ENCODE assay signal across 21 mouse cellular contexts in genomic region chr4:71165802-71166201, GRCm38 (mm10).
A peak's percentile ranks its signal among the peaks of the same experiment; 100 is the strongest.
DNase-seq lines count a peak whose midpoint lies in the region; ATAC-seq and TF ChIP-seq lines count a peak whose summit lies in the region.
"Had no signal": no experiment of that assay in that cellular context is flagged by ENCODE, and none has a peak within 500 bp of the region (broad histone marks: within the 10 kb centered on the region; RNA-seq: fewer than 3 reads in every experiment).

No protein-coding gene starts in this region.

- H3K9ac ChIP-seq in hindbrain, embryonic 11.5 days (ENCODE audit: low read depth, low read length): no peak overlapping the region
- no peak overlapping the region for H3K9ac ChIP-seq in hindbrain, embryonic 13.5 days
- H3K9ac ChIP-seq: limb, embryonic 13.5 days; liver, embryonic 14.5 days; neural tube, embryonic 13.5 days had no signal

- no peaks in the 10 kb centered on the region for H3K4me1 ChIP-seq in hindbrain, embryonic 11.5 days (replicated peaks; ENCODE audit: control insufficient read depth, insufficient read depth, low read length)
- H3K4me1 ChIP-seq in hindbrain, embryonic 13.5 days (replicated peaks): no peaks in the 10 kb centered on the region
- H3K4me1 ChIP-seq in lung, adult 2 months (ENCODE audit: control insufficient read depth, insufficient read depth, low read length): no peaks in the 10 kb centered on the region
- H3K4me1 ChIP-seq in kidney, adult 2 months (ENCODE audit: control insufficient read depth, insufficient read depth, low read length): no peaks in the 10 kb centered on the region
- H3K4me1 ChIP-seq: heart, embryonic 10.5 days; limb, embryonic 13.5 days had no signal

- TF ChIP-seq CTCF in lung, adult 2 months (IDR thresholded peaks at IDR 0.05; ENCODE audit: insufficient read depth, low read length): no peak
- TF ChIP-seq CTCF in kidney, adult 2 months (conservative IDR thresholded peaks at IDR 0.05; ENCODE audit: insufficient read depth, insufficient read length, low read depth, low read length): no peak

- TF ChIP-seq POLR2A in lung, adult 2 months (IDR thresholded peaks at IDR 0.05; ENCODE audit: borderline replicate concordance, extremely low read depth, low read depth, low read length): no peak
- no peak for TF ChIP-seq POLR2A in kidney, adult 2 months (IDR thresholded peaks at IDR 0.05; ENCODE audit: low read depth, low read length)

- no peaks in the 10 kb centered on the region for H3K27me3 ChIP-seq in hindbrain, embryonic 11.5 days (ENCODE audit: control insufficient read depth, insufficient read depth, low read length)
- H3K27me3 ChIP-seq in hindbrain, embryonic 13.5 days: no peaks in the 10 kb centered on the region
- H3K27me3 ChIP-seq in kidney, adult 2 months (replicated peaks; ENCODE audit: control insufficient read depth, insufficient read depth, low read length): no peaks in the 10 kb centered on the region
- H3K27me3 ChIP-seq: limb, embryonic 13.5 days; neural tube, embryonic 13.5 days had no signal

- no peak overlapping the region for H3K4me3 ChIP-seq in hindbrain, embryonic 11.5 days (ENCODE audit: low read depth, low read length)
- H3K4me3 ChIP-seq in hindbrain, embryonic 13.5 days: no peak overlapping the region
- H3K4me3 ChIP-seq in lung, adult 2 months (replicated peaks; ENCODE audit: extremely low read depth, low read depth, low read length): no peak overlapping the region
- no peak overlapping the region for H3K4me3 ChIP-seq in kidney, adult 2 months (ENCODE audit: insufficient read depth, low read depth, low read length)
- H3K4me3 ChIP-seq: erythroblast, embryonic 14.5 days; heart, embryonic 10.5 days; limb, embryonic 13.5 days; neural tube, embryonic 13.5 days had no signal

- H3K9me3 ChIP-seq in hindbrain, embryonic 11.5 days (ENCODE audit: control insufficient read depth, low read length): no peaks in the 10 kb centered on the region
- H3K9me3 ChIP-seq in hindbrain, embryonic 13.5 days: no peaks in the 10 kb centered on the region
- H3K9me3 ChIP-seq: heart, embryonic 10.5 days; limb, embryonic 13.5 days; neural tube, embryonic 13.5 days had no signal

- H3K4me2 ChIP-seq in hindbrain, embryonic 11.5 days (replicated peaks; ENCODE audit: low read depth, low read length): no peak overlapping the region
- H3K4me2 ChIP-seq in hindbrain, embryonic 13.5 days: no peak overlapping the region
- H3K4me2 ChIP-seq: limb, embryonic 13.5 days; neural tube, embryonic 13.5 days had no signal

- no peaks in the 10 kb centered on the region for H3K36me3 ChIP-seq in hindbrain, embryonic 11.5 days (ENCODE audit: control insufficient read depth, insufficient read depth, low read length)
- H3K36me3 ChIP-seq in hindbrain, embryonic 13.5 days: no peaks in the 10 kb centered on the region
- H3K36me3 ChIP-seq in kidney, adult 2 months (ENCODE audit: control insufficient read depth, insufficient read depth, low read length): no peaks in the 10 kb centered on the region
- H3K36me3 ChIP-seq: heart, embryonic 10.5 days; limb, embryonic 13.5 days; neural tube, embryonic 13.5 days had no signal

- ATAC-seq in hindbrain, embryonic 11.5 days (ENCODE audit: low FRiP score): 0 out of 2 replicates have a peak, but pooled peaks have one; percentile 53
- no peak for ATAC-seq in hindbrain, embryonic 13.5 days (ENCODE audit: low FRiP score)
- ATAC-seq: lung, postnatal 0 days had no signal

- H3K27ac ChIP-seq in hindbrain, embryonic 11.5 days (ENCODE audit: low read depth, low read length): no peak overlapping the region
- no peak overlapping the region for H3K27ac ChIP-seq in hindbrain, embryonic 13.5 days
- H3K27ac ChIP-seq in kidney, adult 2 months (ENCODE audit: insufficient read depth, low read depth, low read length): no peak overlapping the region
- H3K27ac ChIP-seq: heart, embryonic 10.5 days; limb, embryonic 13.5 days; liver, embryonic 14.5 days; neural tube, embryonic 13.5 days had no signal

- DNase-seq in adrenal gland, postnatal 14 days: peak; percentile 17
- DNase-seq in adrenal gland, adult 8-10 months: no peak
- peak; percentile 14 for DNase-seq in hindbrain, embryonic 11.5 days (ENCODE audit: low spot score)
- peak; percentile 7 for DNase-seq in Muller cell, postnatal 12 days (ENCODE audit: inconsistent ontology term)
- peak; percentile 58 for DNase-seq in embryo, embryonic 10.5 days (ENCODE audit: low spot score)
- no peak for DNase-seq in lung, adult 2 months
- DNase-seq in kidney, adult 2 months: no peak
- DNase-seq: cerebellum, adult 2 months; gastrocnemius, postnatal 36 days; heart, postnatal 10 days; kidney, adult 8-10 months; kidney, postnatal 25 days; layer of hippocampus, adult 9-11 months; right cerebral cortex, postnatal 14 days had no signal

Comparison
In these comparisons a context has a peak if more than half of its experiments do, and no peak if none do; other contexts are left out.
1. DNase-seq: peak in adrenal gland, postnatal 14 days (single experiment), hindbrain, embryonic 11.5 days (single experiment), Muller cell, postnatal 12 days (single experiment) and embryo, embryonic 10.5 days (single experiment); none in adrenal gland, adult 8-10 months (single experiment), lung, adult 2 months (single experiment) and kidney, adult 2 months (single experiment).